Mouse (Mus musculus) olfactory bulb, adult 2 months (tissue): Measurements from ENCODE around the gene Rdh16.

Experiments used
- CTCF ChIP-seq: fragments of 200-500 bp; IDR thresholded peaks from 2 replicates; pipeline ENCODE4 v1.5.1; 2012; ENCODE audit warnings: low read depth, mild to moderate bottlenecking, low read length, moderate library complexity; ENCODE audit not compliant: insufficient read depth
- POLR2A ChIP-seq: fragments of 200-500 bp; IDR thresholded peaks from 2 replicates; pipeline ENCODE4 v1.6.1; 2012; ENCODE audit warnings: mild to moderate bottlenecking, low read depth, low read length, moderate library complexity; ENCODE audit not compliant: insufficient read depth

GRCm38 (mm10) chr10:127799295-127799694 is 1.7 kb upstream of the Rdh16 start:
- TF ChIP-seq CTCF (no peak), POLR2A (no peak)
